Mouse (Mus musculus) neutrophil, adult 5-6 weeks (primary cell): ENCODE data around the gene 1700021F05Rik. TPM values are rescaled to one million over a fixed set of nuclear protein-coding genes. Genes with fewer than 3 reads are reported as not detected.

Source experiments
- ATAC-seq: fragments of 151-379, 151-347 bp; 2 replicates; pipeline ENCODE4 v1.8.0; 2017; ENCODE audit warnings: mild to moderate bottlenecking, moderate TSS enrichment; ENCODE audit not compliant: insufficient number of reproducible peaks, poor library complexity, low FRiP score, severe bottlenecking; ENCODE audit errors: extremely low read depth
- total RNA-seq: library from RNA; stranded (forward); fragments of 200-1000 nt; gene quantifications from 2 replicates; pipeline ENCODE4 v1.2.3, GENCODE M21; 2017

1700021F05Rik gene
- total RNA-seq, 1 experiment from 2014 or later: 20.7 TPM

DNA sequence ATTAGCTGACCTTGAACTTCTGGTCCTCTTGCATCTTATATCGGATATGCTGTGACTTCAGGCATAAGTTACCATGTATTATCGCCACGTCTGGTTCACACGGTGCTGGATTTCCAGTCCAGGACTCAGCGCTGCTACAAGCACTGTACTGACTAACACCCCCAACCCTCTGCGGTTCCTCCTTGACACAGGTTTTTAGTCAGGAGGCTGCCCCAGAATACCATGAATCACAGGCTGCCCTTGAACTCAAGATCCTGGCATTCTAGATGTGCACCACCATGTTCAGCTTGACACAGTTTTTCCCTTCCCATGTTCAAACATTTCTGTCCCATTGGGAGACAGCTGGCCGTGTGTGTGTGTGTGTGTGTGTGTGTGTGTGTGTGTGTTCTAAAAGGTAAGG lies 51.7 kb downstream of the 1700021F05Rik start:
- no peak for ATAC-seq

DNA sequence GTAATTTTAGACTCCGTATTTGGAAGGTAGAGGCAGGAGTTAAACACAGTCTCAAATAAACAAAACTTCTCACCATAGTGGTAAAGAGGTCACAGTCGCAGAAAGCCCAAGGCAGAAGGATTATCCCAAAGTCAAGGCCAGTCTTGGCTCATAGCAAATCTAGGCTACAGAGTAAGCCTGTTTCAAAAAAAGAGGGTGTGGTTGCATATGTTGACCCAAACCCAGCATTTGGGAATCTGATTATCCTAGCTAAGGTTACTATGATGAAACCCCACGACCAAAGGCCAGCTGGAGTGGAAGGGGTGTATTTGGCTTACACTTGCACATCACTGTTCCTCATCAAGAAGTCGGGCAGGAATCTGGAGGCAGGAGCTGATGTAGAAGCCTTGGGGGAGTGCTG lies 52.5 kb downstream of the 1700021F05Rik start:
- ATAC-seq: no peak

DNA sequence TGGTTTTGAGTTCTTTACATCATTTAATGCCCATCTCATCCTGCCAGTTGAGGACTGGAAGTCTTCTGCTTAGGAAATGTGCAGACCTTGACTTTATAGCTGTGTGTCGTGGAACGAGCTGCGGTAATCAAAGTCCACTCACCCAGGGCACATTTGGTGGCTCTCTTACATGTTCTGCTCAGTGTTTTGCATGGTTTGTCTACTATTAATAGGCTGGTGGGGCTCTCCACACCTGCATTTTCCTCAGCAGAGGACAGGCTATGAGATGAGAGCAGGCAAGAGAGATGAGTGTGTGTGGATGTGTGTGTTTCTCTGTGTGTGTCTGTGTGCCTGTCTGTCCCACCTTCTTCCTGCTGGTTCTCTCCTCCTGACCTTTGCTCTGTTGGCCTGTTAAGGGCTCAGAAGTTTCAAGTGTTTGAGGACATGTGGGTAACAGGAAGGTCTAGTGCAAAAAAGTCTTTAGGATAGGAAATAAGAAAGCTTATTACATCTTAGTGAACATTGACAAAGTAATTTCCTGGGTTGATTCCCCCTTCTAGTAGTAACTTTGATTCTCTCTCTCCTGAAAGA lies 53.3 kb downstream of the 1700021F05Rik start:
- ATAC-seq: no peak

DNA sequence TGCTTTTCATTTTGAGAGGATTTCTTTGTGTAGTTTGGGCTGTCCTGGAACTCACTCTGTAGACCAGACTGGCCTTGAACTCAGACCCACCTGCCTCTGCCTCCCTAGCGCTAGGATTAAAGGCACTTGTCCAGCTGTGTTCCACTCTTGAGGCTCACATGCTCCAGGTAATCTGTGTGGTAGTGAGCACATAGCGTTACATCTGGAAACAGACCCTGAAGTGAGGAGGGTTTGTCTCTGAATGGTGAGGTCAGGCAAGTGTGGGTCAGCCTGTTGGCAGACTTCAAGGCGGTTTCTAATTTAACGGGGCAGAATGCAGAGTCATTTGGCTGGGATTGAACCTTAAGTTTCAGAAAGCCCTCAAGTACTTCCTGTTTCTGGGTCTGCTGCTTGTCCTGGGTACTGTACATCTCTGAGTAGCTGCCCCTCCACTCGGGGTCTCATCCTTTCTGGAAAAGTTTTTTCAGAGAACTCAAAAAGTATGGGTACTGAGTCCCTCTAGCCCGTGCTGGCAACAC lies 55.0 kb downstream of the 1700021F05Rik start:
- ATAC-seq: no peak

DNA sequence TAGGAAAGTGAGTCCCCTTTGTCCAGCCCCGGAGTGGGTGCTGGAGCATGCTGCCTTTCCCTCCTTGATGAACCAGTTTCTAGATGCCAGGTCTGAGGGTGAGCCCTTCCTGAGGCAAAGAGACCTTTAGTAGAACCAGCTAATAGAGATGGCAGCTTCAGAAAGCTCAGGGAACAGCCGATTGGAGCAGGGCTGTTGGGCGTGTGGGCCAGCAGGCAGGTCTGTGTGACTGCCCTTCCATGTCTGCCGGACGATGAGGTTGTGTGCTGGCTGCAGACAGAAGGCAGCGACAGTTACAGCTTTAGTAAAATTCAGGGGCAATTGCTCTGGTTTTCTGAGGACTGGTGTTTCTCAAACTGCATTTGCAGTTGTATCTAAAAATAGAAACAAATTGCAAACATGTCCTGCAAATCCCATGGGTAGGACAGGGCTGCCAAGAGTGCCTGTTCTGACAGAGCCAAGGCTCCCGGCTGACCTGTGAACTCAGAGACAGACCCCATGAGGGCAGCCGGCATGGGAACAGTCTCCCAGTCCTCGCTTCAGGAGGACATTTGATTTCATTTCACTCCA lies 57.3 kb downstream of the 1700021F05Rik start:
- ATAC-seq: no peak

DNA sequence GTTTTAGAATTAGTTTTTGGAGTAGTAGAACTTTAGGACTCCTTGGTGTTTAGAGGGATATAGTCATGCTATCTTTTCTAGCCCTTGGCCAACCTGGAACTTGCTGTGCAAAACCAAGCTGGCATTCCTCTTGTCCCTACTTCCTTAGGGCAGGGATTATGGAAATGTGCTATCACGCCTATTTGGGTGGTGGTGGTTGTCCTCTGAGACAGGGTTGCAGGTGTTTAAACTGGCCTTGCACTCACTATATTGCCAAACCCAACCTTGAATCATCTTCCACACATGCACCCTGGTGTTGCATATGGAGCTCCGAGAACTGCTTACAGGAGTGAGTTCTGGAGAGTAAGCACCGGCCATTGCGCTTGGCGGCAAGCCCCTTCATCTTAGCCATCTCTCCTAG lies 58.8 kb downstream of the 1700021F05Rik start:
- ATAC-seq: no peak

DNA sequence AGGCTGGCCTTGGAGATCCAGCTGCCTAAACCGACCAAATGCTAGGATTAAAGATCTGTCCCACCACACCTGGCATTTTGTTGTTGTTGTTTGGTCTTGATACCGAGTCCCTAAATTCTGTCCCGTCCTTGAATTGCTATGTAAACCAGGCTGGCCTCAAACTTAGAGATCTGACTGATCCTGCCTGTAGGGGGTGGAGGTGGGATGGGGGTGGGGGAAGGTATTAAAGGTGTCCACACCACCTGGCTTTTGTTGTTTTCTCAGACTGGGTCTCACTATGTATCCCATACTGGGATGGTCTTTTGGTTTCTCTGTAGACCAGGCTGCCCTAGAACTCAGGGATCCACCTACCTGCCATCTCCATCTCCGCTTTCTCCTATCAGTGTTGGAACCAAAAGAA lies 59.6 kb downstream of the 1700021F05Rik start:
- no peak for ATAC-seq

DNA sequence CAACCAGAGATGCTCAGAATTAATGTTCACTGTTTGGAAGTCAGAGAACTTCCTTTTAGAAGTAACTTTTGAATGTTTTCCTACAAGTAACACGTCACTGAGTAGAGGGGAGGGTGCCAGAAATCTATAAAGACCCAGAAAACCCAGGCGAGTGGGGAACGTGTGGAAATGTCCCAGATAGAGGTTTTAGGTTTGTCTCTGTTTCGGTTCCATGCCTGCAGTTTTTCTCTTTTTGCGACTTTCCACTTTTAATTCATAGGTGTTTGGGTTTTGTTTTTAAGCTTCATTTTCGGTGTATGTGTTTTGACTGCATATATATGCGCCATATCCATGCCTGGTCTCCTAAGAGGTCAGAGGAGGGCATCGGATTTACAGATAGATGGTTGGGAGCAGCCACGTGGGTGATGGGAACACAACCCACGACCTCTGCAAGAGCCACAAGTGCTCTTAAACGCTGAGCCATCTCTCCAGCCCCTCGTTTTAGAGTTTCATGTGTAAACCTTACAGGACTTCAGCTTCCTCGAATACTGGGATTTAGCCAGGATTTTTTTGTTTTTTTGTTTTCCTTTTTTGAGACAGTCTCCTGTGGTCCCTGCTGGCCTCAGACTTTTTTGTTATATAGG lies 60.5 kb downstream of the 1700021F05Rik start:
- ATAC-seq: no peak

DNA sequence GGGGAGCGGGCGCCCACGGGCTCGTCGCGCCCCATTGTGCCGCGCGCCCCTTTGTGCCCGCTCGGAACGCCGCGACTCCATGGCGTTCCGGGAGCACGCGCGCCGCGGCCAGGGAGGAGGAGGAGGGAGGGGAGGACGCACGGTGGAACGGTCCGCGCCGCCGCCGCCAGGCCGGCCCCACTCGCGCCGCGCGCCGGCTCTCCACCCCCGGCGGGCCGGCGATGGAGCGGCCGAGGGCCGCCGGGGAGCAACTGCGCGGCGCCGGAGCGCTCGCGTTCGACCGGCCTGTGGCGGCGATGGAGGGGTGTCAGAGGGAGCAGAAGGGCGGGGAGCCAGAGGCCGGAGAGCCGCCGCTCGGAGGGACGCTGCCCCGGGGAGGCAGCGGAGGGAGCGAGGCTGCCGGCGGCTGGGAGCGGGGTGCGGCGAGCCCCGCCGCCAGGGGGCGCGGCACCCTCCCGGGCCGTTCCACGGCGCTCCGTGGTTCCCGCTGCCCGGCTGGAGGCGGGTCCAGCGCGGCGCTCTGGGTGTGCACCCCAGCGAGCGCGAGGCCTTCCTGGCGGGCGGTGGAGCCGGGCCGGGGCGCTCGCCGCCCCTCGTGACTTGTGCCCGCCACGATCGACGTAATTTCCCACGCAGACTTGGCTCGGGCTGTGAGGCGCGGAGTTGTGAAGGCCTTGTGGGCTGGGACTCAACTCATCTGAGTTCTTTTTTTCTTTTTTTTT lies 61.2 kb downstream of the 1700021F05Rik start:
- peak; percentile 74 for ATAC-seq

DNA sequence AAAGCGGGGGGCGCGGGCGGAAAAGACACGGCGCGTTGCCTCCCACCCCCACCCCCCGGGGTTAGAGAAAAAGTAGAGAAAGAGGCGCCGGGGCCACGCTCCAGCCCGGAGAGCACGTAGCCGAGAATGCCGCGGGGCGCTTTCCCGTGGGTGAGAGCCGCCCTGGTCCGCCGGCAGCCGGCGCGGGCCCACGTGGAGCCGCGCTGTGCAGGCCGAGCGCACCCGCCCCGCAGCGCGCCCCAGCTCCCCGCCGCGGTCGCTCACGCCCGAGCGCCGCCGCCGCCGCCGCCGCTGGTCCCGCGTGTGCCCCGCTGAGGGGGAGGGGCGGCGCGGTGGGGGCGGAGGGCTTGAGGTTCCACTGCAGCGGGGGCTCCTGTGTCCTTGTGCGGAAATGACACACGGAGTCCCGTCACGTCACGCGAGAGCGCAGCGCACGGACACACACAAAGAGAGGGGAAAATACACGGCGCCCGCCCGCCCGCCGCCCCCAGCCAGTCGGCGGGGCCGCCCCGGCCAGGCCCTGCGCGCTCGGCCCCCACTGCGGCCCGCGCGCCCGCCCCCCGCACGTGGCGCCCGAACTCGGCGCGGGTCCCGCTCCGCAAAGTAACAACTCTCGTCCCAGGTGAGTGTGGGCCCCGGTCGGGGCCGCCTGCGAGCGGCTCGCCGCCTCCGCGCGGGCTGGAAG lies 61.9 kb downstream of the 1700021F05Rik start, which contains the start of gene Bend3:
TSS of gene Bend3 (plus strand) at position 81 of the 685 bp plus-strand sequence.
- ATAC-seq: no peak

DNA sequence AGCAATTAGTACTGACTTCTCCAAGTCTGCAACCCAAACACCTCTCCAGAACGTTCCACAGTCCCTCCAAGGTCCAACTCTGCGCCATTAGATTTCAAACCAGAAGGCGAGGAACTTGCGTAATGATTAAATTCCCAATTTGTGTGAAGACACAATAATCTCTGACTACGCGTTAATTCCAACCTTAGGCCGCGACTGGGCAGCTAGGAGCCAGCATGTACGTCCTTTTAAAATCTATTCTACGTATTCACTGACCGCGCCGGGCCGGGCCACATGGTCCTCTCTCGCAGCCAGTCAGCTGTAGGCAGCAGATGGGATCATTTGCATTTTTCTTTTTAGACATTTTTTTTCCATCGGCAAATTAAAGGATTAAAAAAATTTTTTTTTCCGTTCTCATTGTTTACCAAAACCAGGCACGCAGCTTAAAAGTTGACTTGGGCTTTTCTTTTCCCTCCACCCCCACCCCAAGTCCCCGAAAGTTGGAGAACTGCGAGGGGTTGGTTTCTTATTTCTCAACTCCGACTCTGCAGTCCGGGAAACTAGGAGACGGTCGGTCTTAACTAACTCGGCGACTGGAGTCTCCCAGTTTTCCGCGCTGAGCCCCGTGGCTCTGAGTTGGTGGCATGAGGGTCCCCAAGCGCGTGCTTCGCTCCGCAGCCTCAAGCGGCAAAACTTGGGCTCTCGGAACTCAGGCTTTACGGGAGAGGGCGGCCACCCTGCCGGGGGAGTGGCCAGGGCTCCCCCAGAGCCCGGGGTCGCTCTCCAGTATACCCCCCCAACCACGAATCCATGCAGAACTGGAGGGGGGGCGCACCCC lies 62.7 kb downstream of the 1700021F05Rik start:
- ATAC-seq: no peak

DNA sequence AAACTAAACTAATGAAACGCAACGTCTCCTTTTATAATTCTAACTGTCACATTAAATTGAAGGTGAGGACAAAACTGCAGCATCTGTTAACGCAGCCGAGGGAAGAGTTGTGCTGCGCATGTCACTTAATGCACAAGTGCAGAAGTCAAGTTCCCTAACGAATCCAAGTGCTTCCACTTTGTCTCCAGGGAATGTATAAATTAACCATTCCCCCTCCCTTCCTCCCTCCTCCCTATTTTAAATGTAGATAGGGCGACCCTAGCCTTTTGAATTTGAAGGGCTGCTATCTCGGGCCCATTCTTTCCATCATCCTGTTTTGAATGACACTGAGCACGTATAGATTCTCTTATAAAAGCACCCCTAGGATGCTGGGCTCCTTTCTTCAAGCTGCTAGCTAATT lies 63.3 kb downstream of the 1700021F05Rik start:
- ATAC-seq: no peak

DNA sequence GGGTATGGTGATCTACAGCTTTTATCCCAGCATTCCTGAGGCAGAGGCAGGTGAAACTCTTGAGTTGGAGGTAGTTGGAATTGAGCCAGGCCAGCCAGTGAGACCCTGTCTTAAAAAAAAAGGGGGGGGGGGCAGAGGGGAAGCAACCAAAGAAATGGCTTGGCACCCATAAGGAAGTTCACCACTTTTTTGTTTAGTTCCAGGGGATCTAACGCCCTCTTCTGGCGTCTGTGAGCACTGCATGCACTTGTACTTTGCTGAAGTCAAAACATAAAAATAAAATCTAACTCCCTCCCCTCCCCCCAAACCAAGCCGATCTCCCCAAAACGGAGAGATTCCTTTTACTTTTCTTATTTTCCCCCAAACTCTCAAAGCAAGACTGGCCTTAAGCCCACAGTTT lies 65.4 kb downstream of the 1700021F05Rik start:
- no peak for ATAC-seq

Other genes with a start within 250 kb of the 1700021F05Rik start
- gene Bend3, start 62.2 kb downstream of the 1700021F05Rik start, total RNA-seq: 1.4 and 2.2 TPM in 2 replicates
- 1.4 TPM in 1 of 2 replicates, not detected in the other for gene Gm9803, start 16.9 kb downstream of the 1700021F05Rik start, total RNA-seq
- 667 and 713 TPM in 2 replicates for gene Cd24a, start 37.3 kb upstream of the 1700021F05Rik start, total RNA-seq